Mouse (Mus musculus) neural tube, embryonic 14.5 days (tissue): ENCODE data around the gene Cxcl16. TPM values are rescaled to one million over a fixed set of nuclear protein-coding genes. Genes with fewer than 3 reads are reported as not detected.

Experiments used
- ATAC-seq: fragments of 200-750 bp; cut with Nextera tagmentation; 2 replicates; pipeline ENCODE4 v1.8.0; 2017; ENCODE audit warnings: low read depth, mild to moderate bottlenecking, moderate TSS enrichment, moderate library complexity
- H3K27ac ChIP-seq: fragments of 300-500 bp; sonication (generic); 2 replicates; pipeline ENCODE4 v1.5.1; 2014; ENCODE audit warnings: low read depth, mild to moderate bottlenecking, control low read depth, low read length, moderate library complexity, mixed read lengths
- H3K27me3 ChIP-seq: fragments of 300-500 bp; sonication (generic); 2 replicates; pipeline ENCODE4 v1.6.1; 2014; ENCODE audit warnings: low read length; ENCODE audit not compliant: control insufficient read depth, insufficient read depth
- H3K36me3 ChIP-seq: fragments of 300-500 bp; sonication (generic); 2 replicates; pipeline ENCODE4 v1.6.1; 2014; ENCODE audit warnings: low read length, mixed read lengths; ENCODE audit not compliant: control insufficient read depth, insufficient read depth
- H3K4me1 ChIP-seq: fragments of 300-500 bp; sonication (generic); 2 replicates; pipeline ENCODE4 v1.6.1; 2014; ENCODE audit warnings: low read length; ENCODE audit not compliant: control insufficient read depth, insufficient read depth
- H3K4me2 ChIP-seq: fragments of 300-500 bp; sonication (generic); 2 replicates; pipeline ENCODE4 v1.6.1; 2014; ENCODE audit warnings: mild to moderate bottlenecking, low read depth, low read length, control low read depth
- H3K4me3 ChIP-seq: fragments of 300-500 bp; sonication (generic); 2 replicates; pipeline ENCODE4 v1.5.1; 2014; ENCODE audit warnings: low read depth, low read length, control low read depth, mixed read lengths
- H3K9ac ChIP-seq: fragments of 300-500 bp; sonication (generic); replicated peaks from 2 replicates; pipeline ENCODE4 v1.6.1; 2014; ENCODE audit warnings: low read depth, mild to moderate bottlenecking, control low read depth, low read length, mixed read lengths
- H3K9me3 ChIP-seq: fragments of 300-500 bp; sonication (generic); 2 replicates; pipeline ENCODE4 v1.6.1; 2016; ENCODE audit warnings: low read length; ENCODE audit not compliant: control insufficient read depth
- WGBS: fragments of 180-500 bp; shearing (Covaris S2); extraction: QIAGEN DNeasy Blood & Tissue Kit; methylation state at CpG from one replicate; pipeline ENCODE4 v1.1.7; 2014; 5-methylcytosine and 5-hydroxymethylcytosine counted together
- polyA plus RNA-seq: library from polyadenylated mRNA; unstranded; fragments of >200 nt; fragmentation: Nextera tagmentation; extraction: Ambion mirVana; gene quantifications from 2 replicates; pipeline ENCODE4 v1.2.1, GENCODE M21; 2014

Gene Cxcl16
- polyA plus RNA-seq, 1 experiment from 2014 or later, result 1.2 TPM

- 89% methylated on average over 3 of the region's 3 CpGs for WGBS
- no peaks in the 10 kb centered on the region for H3K9me3 ChIP-seq
- no peak overlapping the region for H3K4me3 ChIP-seq
- ATAC-seq, result no peak
- peaks cover 17% of the 10 kb centered on the region for H3K36me3 ChIP-seq
- no peaks in the 10 kb centered on the region for H3K4me1 ChIP-seq
- no peaks in the 10 kb centered on the region for H3K27me3 ChIP-seq
- no peak overlapping the region for H3K9ac ChIP-seq
- H3K27ac ChIP-seq, result no peak overlapping the region
- H3K4me2 ChIP-seq, result no peak overlapping the region
Measured at GRCm38 (mm10) chr11:70443964-70444363, 15.8 kb downstream of the Cxcl16 start.

GRCm38 (mm10) chr11:70441882-70442281 lies 17.9 kb downstream of the Cxcl16 start:
- Histone ChIP-seq H3K4me3 (no peak overlapping the region), H3K9ac (no peak overlapping the region), H3K27me3 (no peaks in the 10 kb centered on the region), H3K36me3 (peaks cover 35% of the 10 kb centered on the region), H3K9me3 (no peaks in the 10 kb centered on the region), H3K4me2 (no peak overlapping the region), H3K27ac (no peak overlapping the region), H3K4me1 (no peaks in the 10 kb centered on the region)
- no peak for ATAC-seq
- 93% methylated on average over 7 of the region's 7 CpGs for WGBS

GRCm38 (mm10) chr11:70440637-70441036 lies 19.1 kb downstream of the Cxcl16 start:
- Histone ChIP-seq H3K4me2 (no peak overlapping the region), H3K9me3 (no peaks in the 10 kb centered on the region), H3K27ac (no peak overlapping the region), H3K4me3 (no peak overlapping the region), H3K9ac (no peak overlapping the region), H3K27me3 (no peaks in the 10 kb centered on the region), H3K36me3 (peaks cover 41% of the 10 kb centered on the region), H3K4me1 (no peaks in the 10 kb centered on the region)
- 96% methylated on average over 4 of the region's 4 CpGs for WGBS
- ATAC-seq, result no peak

- Histone ChIP-seq H3K36me3 (peaks cover 41% of the 10 kb centered on the region), H3K4me3 (no peak overlapping the region)
- no peak for ATAC-seq
Measured at GRCm38 (mm10) chr11:70438728-70439374, 20.9 kb downstream of the Cxcl16 start.

GRCm38 (mm10) chr11:70437426-70437825 lies 22.4 kb downstream of the Cxcl16 start:
- no peaks in the 10 kb centered on the region for H3K27me3 ChIP-seq
- H3K27ac ChIP-seq, result no peak overlapping the region
- 84% methylated on average over 6 of the region's 6 CpGs for WGBS
- ATAC-seq, result no peak
- no peak overlapping the region for H3K4me2 ChIP-seq
- peaks cover 41% of the 10 kb centered on the region for H3K36me3 ChIP-seq
- no peak overlapping the region for H3K4me3 ChIP-seq
- peaks cover 17% of the 10 kb centered on the region for H3K4me1 ChIP-seq
- H3K9me3 ChIP-seq, result no peaks in the 10 kb centered on the region
- H3K9ac ChIP-seq, result no peak overlapping the region

More at GRCm38 (mm10) chr11:70438728-70439374, 20.9 kb downstream of the Cxcl16 start:
- Histone ChIP-seq H3K27ac (no peak overlapping the region), H3K9ac (no peak overlapping the region), H3K9me3 (no peaks in the 10 kb centered on the region), H3K27me3 (no peaks in the 10 kb centered on the region), H3K4me2 (no peak overlapping the region), H3K4me1 (peaks cover 8% of the 10 kb centered on the region)
- 87% methylated on average over 7 of the region's 7 CpGs for WGBS

GRCm38 (mm10) chr11:70435476-70435875 lies 24.3 kb downstream of the Cxcl16 start:
- H3K36me3 ChIP-seq, result peaks cover 38% of the 10 kb centered on the region
- peaks cover 17% of the 10 kb centered on the region for H3K4me1 ChIP-seq
- H3K4me2 ChIP-seq, result no peak overlapping the region
- no peaks in the 10 kb centered on the region for H3K27me3 ChIP-seq
- WGBS, result 82% methylated on average over 5 of the region's 5 CpGs
- H3K9me3 ChIP-seq, result no peaks in the 10 kb centered on the region
- ATAC-seq, result no peak
- H3K4me3 ChIP-seq, result no peak overlapping the region
- H3K27ac ChIP-seq, result no peak overlapping the region
- no peak overlapping the region for H3K9ac ChIP-seq

GRCm38 (mm10) chr11:70433951-70434350 lies 25.8 kb downstream of the Cxcl16 start:
- Histone ChIP-seq H3K27ac (no peak overlapping the region), H3K9ac (no peak overlapping the region), H3K4me1 (peaks cover 17% of the 10 kb centered on the region), H3K4me2 (peak overlapping the region; percentile 84; the same call in 1 of the 2 replicates), H3K9me3 (no peaks in the 10 kb centered on the region), H3K27me3 (no peaks in the 10 kb centered on the region), H3K4me3 (peak overlapping the region; percentile 83; the same call in 1 of the 2 replicates), H3K36me3 (peaks cover 24% of the 10 kb centered on the region)
- 90% methylated on average over 3 of the region's 3 CpGs for WGBS
- no peak for ATAC-seq

- peaks cover 17% of the 10 kb centered on the region for H3K4me1 ChIP-seq
- no peaks in the 10 kb centered on the region for H3K27me3 ChIP-seq
- peak overlapping the region; percentile 84 for H3K4me2 ChIP-seq
- WGBS, result 45% methylated on average over 1 of the region's 1 CpGs
- peak overlapping the region; percentile 83 for H3K4me3 ChIP-seq
- H3K9me3 ChIP-seq, result no peaks in the 10 kb centered on the region
- H3K36me3 ChIP-seq, result peaks cover 20% of the 10 kb centered on the region
- peak overlapping the region; percentile 90 for H3K9ac ChIP-seq
- no peak for ATAC-seq
- H3K27ac ChIP-seq, result no peak overlapping the region
Measured at GRCm38 (mm10) chr11:70433569-70433943, 26.2 kb downstream of the Cxcl16 start.

GRCm38 (mm10) chr11:70432895-70433568 lies 26.8 kb downstream of the Cxcl16 start:
- WGBS, result 8% methylated on average over 15 of the region's 15 CpGs
- Histone ChIP-seq H3K9ac (peak overlapping the region; percentile 90), H3K4me1 (peaks cover 17% of the 10 kb centered on the region), H3K4me2 (peak overlapping the region; percentile 84), H3K36me3 (peaks cover 14% of the 10 kb centered on the region), H3K27me3 (no peaks in the 10 kb centered on the region), H3K4me3 (peak overlapping the region; percentile 83), H3K27ac (peak overlapping the region; percentile 90), H3K9me3 (no peaks in the 10 kb centered on the region)
- peak; percentile 63 for ATAC-seq
